Mouse (Mus musculus) liver, postnatal 0 days (tissue): ENCODE data around the gene Epha2. TPM values are rescaled to one million over a fixed set of nuclear protein-coding genes. Genes with fewer than 3 reads are reported as not detected.

ENCODE experiments used
- ATAC-seq: fragments of 200-750 bp; cut with Nextera tagmentation; 2 replicates; pipeline ENCODE4 v1.8.0; 2017; ENCODE audit warnings: mild to moderate bottlenecking, moderate library complexity
- DNase-seq: peaks from one replicate; pipeline ENCODE4 v3.0.0-alpha.2; 2016
- H3K27ac ChIP-seq: fragments of 300-500 bp; sonication (generic); 2 replicates; pipeline ENCODE4 v1.5.1; 2014; ENCODE audit warnings: antibody characterized with exemption, moderate library complexity, mild to moderate bottlenecking, low read depth
- H3K27me3 ChIP-seq: fragments of 300-500 bp; sonication (generic); 2 replicates; pipeline ENCODE4 v1.6.1; 2014; ENCODE audit warnings: low read length, control low read depth, mixed read lengths; ENCODE audit not compliant: insufficient read depth
- H3K36me3 ChIP-seq: fragments of 300-500 bp; sonication (generic); replicated peaks from 2 replicates; pipeline ENCODE4 v1.6.1; 2014; ENCODE audit warnings: mild to moderate bottlenecking, control low read depth, low read length, moderate library complexity, mixed read lengths; ENCODE audit not compliant: insufficient read depth
- H3K4me1 ChIP-seq: fragments of 300-500 bp; sonication (generic); 2 replicates; pipeline ENCODE4 v1.6.1; 2014; ENCODE audit warnings: antibody characterized with exemption, mild to moderate bottlenecking, control low read depth; ENCODE audit not compliant: insufficient read depth
- H3K4me2 ChIP-seq: fragments of 300-500 bp; sonication (generic); 2 replicates; pipeline ENCODE4 v1.6.1; 2014; ENCODE audit warnings: low read depth, mild to moderate bottlenecking, low read length, moderate library complexity, mixed read lengths
- H3K4me3 ChIP-seq: fragments of 300-500 bp; sonication (generic); 2 replicates; pipeline ENCODE4 v1.5.1; 2014; ENCODE audit warnings: low read depth, low read length
- H3K9ac ChIP-seq: fragments of 300-500 bp; sonication (generic); replicated peaks from 2 replicates; pipeline ENCODE4 v1.6.1; 2014; ENCODE audit warnings: mild to moderate bottlenecking, moderate library complexity
- H3K9me3 ChIP-seq: fragments of 300-500 bp; sonication (generic); 2 replicates; pipeline ENCODE4 v1.6.1; 2016; ENCODE audit warnings: mild to moderate bottlenecking, control low read depth, low read length, mixed read lengths
- CTCF ChIP-seq: sonication (generic); IDR thresholded peaks from 2 replicates; pipeline ENCODE4 v1.5.1; 2016; ENCODE audit warnings: antibody characterized with exemption, low read depth
- EP300 ChIP-seq: IDR thresholded peaks from 2 replicates; pipeline ENCODE4 v1.6.1; 2016; ENCODE audit warnings: antibody characterized with exemption, low read depth, mild to moderate bottlenecking
- WGBS: fragments of 180-500 bp; shearing (Covaris S2); extraction: QIAGEN DNeasy Blood & Tissue Kit; methylation state at CpG from one replicate; pipeline ENCODE4 v1.1.7; 2014; ENCODE audit not compliant: insufficient replicate concordance; 5-methylcytosine and 5-hydroxymethylcytosine counted together
- polyA plus RNA-seq: library from polyadenylated mRNA; unstranded; fragments of >200 nt; fragmentation: Nextera tagmentation; extraction: Ambion mirVana; gene quantifications from 2 replicates; pipeline ENCODE4 v1.2.1, GENCODE M21; 2015

Epha2 gene
- polyA plus RNA-seq, 1 experiment from 2014 or later = 1.5 TPM

- no peak overlapping the region for H3K4me2 ChIP-seq
- no peak for ATAC-seq
- 38% methylated on average over 3 of the region's 3 CpGs for WGBS
- TF ChIP-seq CTCF (no peak), EP300 (no peak)
- peaks cover 41% of the 10 kb centered on the region for H3K4me1 ChIP-seq
- H3K9me3 ChIP-seq = no peaks in the 10 kb centered on the region
- no peak overlapping the region for H3K4me3 ChIP-seq
- no peak overlapping the region for H3K9ac ChIP-seq
- H3K27ac ChIP-seq = peak overlapping the region; percentile 29; the same call in 1 of the 2 replicates
- peaks cover 9% of the 10 kb centered on the region for H3K27me3 ChIP-seq
- no peaks in the 10 kb centered on the region for H3K36me3 ChIP-seq
- DNase-seq = no peak
Measured at GRCm38 (mm10) chr4:141282087-141282486, 19.0 kb upstream of the Epha2 start.

DNA sequence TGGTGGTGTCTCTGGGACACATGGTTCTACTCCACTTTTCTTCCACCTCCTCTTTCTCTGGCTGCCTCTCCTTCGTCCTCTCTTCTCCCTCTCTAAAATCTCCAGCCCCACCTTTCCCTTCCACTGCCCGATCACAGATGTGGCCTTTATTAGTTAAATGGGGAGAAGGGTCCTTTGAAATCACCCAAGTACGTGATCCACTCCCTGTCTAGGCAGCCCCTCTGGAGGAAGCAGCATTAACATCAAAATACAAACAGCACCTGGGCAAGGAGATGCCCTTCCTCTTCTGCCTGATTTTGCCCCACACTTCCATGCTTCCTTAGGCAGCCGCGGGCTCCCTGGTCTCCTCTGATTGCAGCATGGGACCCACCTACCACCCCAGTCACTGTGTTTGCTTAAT, 18.4 kb upstream of the Epha2 start:
- DNase-seq (no peak), ATAC-seq (no peak)

GRCm38 (mm10) chr4:141283176-141283878, 17.7 kb upstream of the Epha2 start:
- H3K4me1 ChIP-seq = peaks cover 38% of the 10 kb centered on the region
- TF ChIP-seq EP300 (no peak), CTCF (no peak)
- H3K27me3 ChIP-seq = peaks cover 19% of the 10 kb centered on the region
- DNase-seq (no peak), ATAC-seq (no peak)
- no peak overlapping the region for H3K4me3 ChIP-seq
- no peak overlapping the region for H3K4me2 ChIP-seq
- H3K27ac ChIP-seq = no peak overlapping the region
- WGBS = 57% methylated on average over 12 of the region's 12 CpGs
- H3K9ac ChIP-seq = no peak overlapping the region
- H3K36me3 ChIP-seq = no peaks in the 10 kb centered on the region
- no peaks in the 10 kb centered on the region for H3K9me3 ChIP-seq

More for the DNA sequence above, 18.4 kb upstream of the Epha2 start:
- Histone ChIP-seq H3K9ac (no peak overlapping the region), H3K36me3 (no peaks in the 10 kb centered on the region), H3K4me2 (no peak overlapping the region), H3K4me3 (no peak overlapping the region), H3K4me1 (peaks cover 43% of the 10 kb centered on the region), H3K9me3 (no peaks in the 10 kb centered on the region), H3K27ac (no peak overlapping the region), H3K27me3 (peaks cover 14% of the 10 kb centered on the region)
- TF ChIP-seq EP300 (no peak), CTCF (no peak)
- 60% methylated on average over 5 of the region's 5 CpGs for WGBS

DNA sequence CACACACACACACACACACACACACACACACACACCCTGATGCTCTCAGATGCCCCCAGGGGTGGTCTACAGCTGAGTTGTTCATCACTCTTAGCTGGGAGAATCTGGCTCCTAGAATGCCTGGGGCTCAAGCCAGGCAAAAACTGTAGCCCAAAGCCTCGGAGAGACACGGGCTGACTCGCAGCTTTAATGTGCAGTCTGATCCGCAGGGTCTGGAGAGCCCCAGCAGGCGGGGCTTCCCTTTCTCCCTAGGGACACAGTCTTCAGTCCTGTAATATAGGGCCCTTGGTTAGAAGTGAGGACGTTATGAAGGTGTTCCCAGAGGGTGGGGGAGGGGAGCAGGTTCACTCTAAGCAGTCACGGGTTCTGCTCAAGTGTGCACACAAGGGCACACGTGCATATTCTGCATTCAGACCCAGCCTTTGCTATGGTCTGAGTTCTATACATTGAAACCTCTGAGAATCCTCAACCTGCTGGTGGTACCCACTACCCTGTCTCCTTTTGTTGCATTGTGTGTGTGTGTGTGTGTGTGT, 17.1 kb upstream of the Epha2 start:
- Histone ChIP-seq H3K27me3 (peaks cover 19% of the 10 kb centered on the region), H3K4me3 (no peak overlapping the region), H3K36me3 (no peaks in the 10 kb centered on the region), H3K9me3 (no peaks in the 10 kb centered on the region), H3K9ac (no peak overlapping the region), H3K4me1 (peaks cover 33% of the 10 kb centered on the region), H3K27ac (no peak overlapping the region), H3K4me2 (no peak overlapping the region)
- whole genome bisulfite sequencing = 43% methylated on average over 8 of the region's 8 CpGs
- TF ChIP-seq CTCF (no peak), EP300 (no peak)
- no peak for ATAC-seq
- DNase-seq = no peak

DNA sequence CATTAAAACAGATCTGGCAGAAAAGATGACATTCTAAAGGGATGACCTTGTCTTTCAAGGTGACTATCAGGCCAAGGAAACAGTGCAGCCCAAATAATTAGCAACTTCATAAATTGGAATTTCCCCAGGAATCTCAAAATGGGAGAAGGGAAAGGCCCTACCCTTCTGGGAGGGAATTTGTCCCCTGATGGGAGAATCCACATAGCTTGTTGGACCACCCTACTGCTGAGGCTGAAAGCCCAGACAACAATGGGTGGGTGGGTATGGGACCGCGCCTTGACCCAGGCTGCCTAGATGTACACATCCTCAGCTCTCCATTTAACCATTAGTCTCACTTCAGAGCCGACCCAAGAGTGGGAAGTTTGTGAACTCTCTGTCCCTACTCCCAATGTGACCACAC, 16.6 kb upstream of the Epha2 start:
- TF ChIP-seq CTCF (no peak), EP300 (no peak)
- Histone ChIP-seq H3K9ac (no peak overlapping the region), H3K36me3 (no peaks in the 10 kb centered on the region), H3K27me3 (peaks cover 23% of the 10 kb centered on the region), H3K9me3 (no peaks in the 10 kb centered on the region), H3K4me2 (no peak overlapping the region), H3K4me3 (no peak overlapping the region), H3K4me1 (peaks cover 33% of the 10 kb centered on the region), H3K27ac (no peak overlapping the region)
- ATAC-seq (no peak), DNase-seq (no peak)
- WGBS = 65% methylated on average over 3 of the region's 3 CpGs

DNA sequence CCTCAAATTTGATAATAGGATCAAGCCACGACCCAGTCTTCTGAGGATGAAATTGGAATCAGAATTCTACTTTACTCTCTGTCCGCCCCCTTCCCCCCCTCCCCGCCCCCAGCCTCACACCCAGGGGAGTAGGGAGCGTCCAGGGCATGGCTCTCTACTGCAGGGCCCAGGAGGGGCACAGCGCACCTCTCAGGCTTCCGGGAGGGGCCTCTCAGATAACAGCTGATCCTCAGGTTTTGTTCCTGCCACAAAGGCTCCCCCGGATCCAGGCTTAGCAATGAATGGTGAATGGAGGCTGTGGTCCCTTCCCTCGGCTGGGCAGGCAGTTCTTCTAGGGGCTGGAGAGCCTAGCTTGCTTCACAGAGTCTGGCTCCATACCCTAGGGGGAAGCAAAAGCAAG, 15.9 kb upstream of the Epha2 start:
- H3K9ac ChIP-seq = no peak overlapping the region
- no peak overlapping the region for H3K4me3 ChIP-seq
- peaks cover 25% of the 10 kb centered on the region for H3K27me3 ChIP-seq
- no peak overlapping the region for H3K27ac ChIP-seq
- H3K36me3 ChIP-seq = no peaks in the 10 kb centered on the region
- no peak for DNase-seq
- H3K4me1 ChIP-seq = peaks cover 33% of the 10 kb centered on the region
- no peak for TF ChIP-seq CTCF
- 42% methylated on average over 8 of the region's 8 CpGs for WGBS
- no peak for ATAC-seq
- no peaks in the 10 kb centered on the region for H3K9me3 ChIP-seq
- no peak overlapping the region for H3K4me2 ChIP-seq
